Mouse (Mus musculus): ENCODE measurements at regions not wholly inside any gene's neighbourhood (a gene's known extent, or its start where the extent isn't known, plus 50 kb on each side); places are given as distances from the start of the nearest gene placed in this dataset.

DNA sequence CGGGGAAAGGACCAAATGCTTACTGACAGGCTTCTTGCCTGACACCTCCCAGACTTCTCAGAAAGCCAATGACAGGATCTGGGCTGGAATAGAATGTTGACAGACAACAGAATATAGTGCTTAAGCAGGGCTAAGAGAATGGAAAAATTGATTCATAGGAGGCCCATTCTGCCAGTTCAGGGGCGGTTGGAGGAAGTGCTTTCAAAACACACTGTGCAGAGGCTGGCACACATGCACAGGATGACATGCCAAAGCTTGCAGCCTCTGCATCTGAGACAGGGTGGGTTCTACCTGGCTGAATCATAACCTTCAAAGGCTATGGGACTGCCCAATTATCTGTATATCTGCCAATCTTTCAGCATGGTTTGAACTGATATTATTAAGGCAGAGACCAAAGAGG, 75.5 kb upstream of the Palmd start:
- DNase-seq = no peak
- intact Hi-C loops (cut with DNase I) = no loop called here

DNA sequence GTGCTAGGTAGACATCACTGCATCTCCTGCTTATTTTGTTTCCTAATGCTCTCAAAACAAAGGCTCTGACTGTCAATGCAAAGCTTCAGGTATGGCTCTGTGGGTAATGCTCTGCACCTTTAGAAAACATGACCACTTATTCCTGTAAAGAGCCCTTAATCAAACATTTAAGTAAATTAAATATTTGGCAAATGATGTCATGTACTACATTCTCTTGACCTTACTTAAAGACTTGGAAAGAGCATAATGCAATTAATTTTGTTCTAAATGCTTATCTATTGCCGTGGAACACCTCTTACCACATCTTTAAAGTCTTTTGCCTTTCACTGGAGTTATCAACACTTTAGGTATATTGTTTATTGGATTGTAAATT, 70.1 kb upstream of the Palmd start:
- intact Hi-C loops (cut with DNase I) = no loop called here
- no peak for DNase-seq

DNA sequence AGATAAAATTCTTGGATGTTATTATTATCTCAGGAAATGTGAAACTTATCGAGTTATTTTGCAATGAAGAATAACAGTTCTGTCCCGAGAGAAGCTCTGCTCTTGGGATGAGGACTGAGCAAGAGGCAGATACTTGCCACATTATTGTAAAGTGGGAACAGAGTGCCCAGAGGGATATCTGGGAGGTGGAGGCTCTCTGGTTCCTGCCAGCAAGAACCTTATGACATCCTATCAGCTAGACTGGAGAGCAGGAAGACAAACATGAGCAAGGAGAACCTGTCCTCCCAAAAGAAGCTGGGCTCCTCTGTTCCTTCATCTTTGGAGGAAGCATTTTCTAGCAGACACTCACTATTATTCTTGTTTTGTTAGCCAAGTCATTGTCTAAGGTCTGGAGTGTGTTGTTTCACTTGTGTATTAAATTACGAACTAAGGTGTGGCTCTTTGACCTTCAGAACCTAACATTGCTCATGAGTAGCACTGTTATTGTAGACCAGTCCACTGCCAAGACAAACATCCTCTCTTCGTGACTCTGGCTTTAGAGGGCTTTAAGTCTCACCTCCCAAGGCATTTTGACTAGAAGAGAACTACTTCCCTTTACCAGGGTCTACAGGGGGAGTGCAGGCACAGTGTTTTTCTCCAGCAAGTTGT, 69.6 kb upstream of the Palmd start:
- DNase-seq = no peak
- intact Hi-C loops (cut with DNase I) = no loop called here

All from heart, postnatal 36 days (tissue).